ENCODE assay signal across 22 mouse cellular contexts in genomic region chr6:13816661-13817060, GRCm38 (mm10). TPM values are rescaled to one million over a fixed set of nuclear protein-coding genes. Genes with fewer than 3 reads are reported as not detected.
DNase-seq lines count a peak whose midpoint lies in the region; ATAC-seq lines count a peak whose summit lies in the region.
"Had no signal": no experiment of that assay in that cellular context is flagged by ENCODE, and none has a peak within 500 bp of the region (broad histone marks: within the 10 kb centered on the region; RNA-seq: fewer than 3 reads in every experiment).

No protein-coding gene starts in this region.

- no peak overlapping the region for H3K27ac ChIP-seq in midbrain, embryonic 14.5 days (replicated peaks; ENCODE audit: low read depth, low read length)
- H3K27ac ChIP-seq: embryonic facial prominence, embryonic 15.5 days; heart, adult 2 months; hindbrain, embryonic 13.5 days; limb, embryonic 13.5 days; liver, embryonic 15.5 days; macrophage; midbrain, embryonic 10.5 days; stomach, postnatal 0 days had no signal

- no peaks in the 10 kb centered on the region for H3K27me3 ChIP-seq in midbrain, embryonic 14.5 days (ENCODE audit: control insufficient read depth, insufficient read depth, low read length)
- H3K27me3 ChIP-seq: embryonic facial prominence, embryonic 15.5 days; hindbrain, embryonic 13.5 days; limb, embryonic 13.5 days; liver, embryonic 15.5 days had no signal

- no peaks in the 10 kb centered on the region for H3K9me3 ChIP-seq in midbrain, embryonic 14.5 days (ENCODE audit: control insufficient read depth, low read length)
- H3K9me3 ChIP-seq: embryonic facial prominence, embryonic 15.5 days; hindbrain, embryonic 13.5 days; limb, embryonic 13.5 days; liver, embryonic 15.5 days; midbrain, embryonic 10.5 days had no signal

- peak; percentile 4 for DNase-seq in retina, postnatal 1 day
- DNase-seq in retina, embryonic 14.5 days (ENCODE audit: low spot score), result no peak
- DNase-seq in kidney, adult 18-20 months, result peak; percentile 27
- peak; percentile 46 for DNase-seq in kidney, postnatal 10 days
- DNase-seq in embryo, embryonic 11 days, result no peak
- no peak for DNase-seq in midbrain, embryonic 14.5 days
- no peak for DNase-seq in left cerebral cortex, adult 8-10 months (ENCODE audit: low spot score in 2 of 2)
- DNase-seq: adrenal gland, postnatal 36 days; cerebellum, adult 11-12 months; cerebellum, postnatal 25 days; gastrocnemius, postnatal 10 days; heart, adult 2 months; heart, postnatal 14 days; layer of hippocampus, adult 9-11 months; right cerebral cortex, postnatal 4 days had no signal

- no peaks in the 10 kb centered on the region for H3K4me1 ChIP-seq in midbrain, embryonic 14.5 days (ENCODE audit: control insufficient read depth, insufficient read depth, low read length)
- H3K4me1 ChIP-seq: embryonic facial prominence, embryonic 15.5 days; hindbrain, embryonic 13.5 days; limb, embryonic 13.5 days; liver, embryonic 15.5 days; midbrain, embryonic 10.5 days had no signal

- H3K4me2 ChIP-seq in midbrain, embryonic 14.5 days (ENCODE audit: low read length), result no peak overlapping the region
- H3K4me2 ChIP-seq: embryonic facial prominence, embryonic 15.5 days; hindbrain, embryonic 13.5 days; limb, embryonic 13.5 days; liver, embryonic 15.5 days had no signal

- ATAC-seq in midbrain, embryonic 14.5 days (ENCODE audit: low FRiP score, low TSS enrichment), result no peak

- no peak overlapping the region for H3K9ac ChIP-seq in midbrain, embryonic 14.5 days (replicated peaks; ENCODE audit: low read length)
- H3K9ac ChIP-seq: embryonic facial prominence, embryonic 15.5 days; hindbrain, embryonic 13.5 days; limb, embryonic 13.5 days; liver, embryonic 15.5 days had no signal

- no peak overlapping the region for H3K4me3 ChIP-seq in midbrain, embryonic 14.5 days (replicated peaks; ENCODE audit: low read depth, low read length)
- H3K4me3 ChIP-seq: embryonic facial prominence, embryonic 15.5 days; heart, adult 2 months; hindbrain, embryonic 13.5 days; limb, embryonic 13.5 days; liver, embryonic 15.5 days; midbrain, embryonic 10.5 days had no signal

- H3K36me3 ChIP-seq in midbrain, embryonic 14.5 days (ENCODE audit: control insufficient read depth, insufficient read depth, low read length), result no peaks in the 10 kb centered on the region
- H3K36me3 ChIP-seq: embryonic facial prominence, embryonic 15.5 days; hindbrain, embryonic 13.5 days; limb, embryonic 13.5 days; liver, embryonic 15.5 days; midbrain, embryonic 10.5 days had no signal

RNA-seq across cellular contexts. Expression of gene Gpr85, which starts 23.1 kb away (rescaled TPM):
- polyA plus RNA-seq in midbrain, embryonic 14.5 days (2014; fragmentation: Nextera tagmentation; extraction: Ambion mirVana), result 107 and 117 TPM in 2 replicates
- 10 to 100 TPM; 34.9 to 37.0 (median 35.9) TPM for total RNA-seq in left cerebral cortex, adult 8-10 months (2022)

RNA-seq across cellular contexts. Expression of gene 2610001J05Rik, which starts 54.7 kb away (rescaled TPM):
- polyA plus RNA-seq in midbrain, embryonic 14.5 days (2014; fragmentation: Nextera tagmentation; extraction: Ambion mirVana), result 61.9 and 80.6 TPM in 2 replicates
- 10 to 100 TPM; 34.0 to 36.7 (median 35.2) TPM for total RNA-seq in left cerebral cortex, adult 8-10 months (2022)

Comparison
In these comparisons a context has a peak if more than half of its experiments do, and no peak if none do; other contexts are left out.
1. DNase-seq: peak in retina, postnatal 1 day (single experiment), kidney, adult 18-20 months (single experiment) and kidney, postnatal 10 days (single experiment); none in retina, embryonic 14.5 days (single experiment), embryo, embryonic 11 days (single experiment), midbrain, embryonic 14.5 days (single experiment) and left cerebral cortex, adult 8-10 months (0 of 2).